Mouse (Mus musculus): ENCODE data around the gene Sh3d19. TPM values are rescaled to one million over a fixed set of nuclear protein-coding genes. Genes with fewer than 3 reads are reported as not detected.

The Sh3d19 gene
- polyA plus RNA-seq, 1 experiment, result 5.7 TPM

- TF ChIP-seq CTCF (IDR thresholded peaks at IDR 0.05; ENCODE audit: control insufficient read depth, insufficient read depth, insufficient read length), result no peak
- TF ChIP-seq MYOG (IDR thresholded peaks at IDR 0.05; ENCODE audit: control insufficient read depth, extremely low read depth, insufficient read length), result no peak
- TF ChIP-seq MAX (IDR thresholded peaks at IDR 0.05), result no peak
- no peak for TF ChIP-seq MYOD1 (IDR thresholded peaks at IDR 0.05; ENCODE audit: control insufficient read depth, insufficient read length, low read depth)
- no peak for TF ChIP-seq CEBPB (IDR thresholded peaks at IDR 0.05; ENCODE audit: low read depth)
- TF ChIP-seq FOSL1 (IDR thresholded peaks at IDR 0.05; ENCODE audit: insufficient read depth, low read length, poor library complexity, severe bottlenecking), result no peak
- no peak for TF ChIP-seq USF1 (IDR thresholded peaks at IDR 0.05; ENCODE audit: low read depth)
- H3K36me3 ChIP-seq (ENCODE audit: control insufficient read depth, insufficient read depth), result no peaks in the 10 kb centered on the region
- no peaks in the 10 kb centered on the region for H3K79me3 ChIP-seq (ENCODE audit: low read depth)
- no peaks in the 10 kb centered on the region for H3K27me3 ChIP-seq (ENCODE audit: control insufficient read depth, insufficient read depth, insufficient read length)
- H3K79me2 ChIP-seq (ENCODE audit: control insufficient read depth, insufficient read depth), result no peaks in the 10 kb centered on the region
- H3K4me3 ChIP-seq (ENCODE audit: insufficient read depth, poor library complexity, severe bottlenecking), result no peak overlapping the region
- no peak overlapping the region for H3ac ChIP-seq (ENCODE audit: control insufficient read depth, insufficient read length, low read depth)
Measured at GRCm38 (mm10) chr3:85984537-85984936, 13.6 kb downstream of the Sh3d19 start.

DNA sequence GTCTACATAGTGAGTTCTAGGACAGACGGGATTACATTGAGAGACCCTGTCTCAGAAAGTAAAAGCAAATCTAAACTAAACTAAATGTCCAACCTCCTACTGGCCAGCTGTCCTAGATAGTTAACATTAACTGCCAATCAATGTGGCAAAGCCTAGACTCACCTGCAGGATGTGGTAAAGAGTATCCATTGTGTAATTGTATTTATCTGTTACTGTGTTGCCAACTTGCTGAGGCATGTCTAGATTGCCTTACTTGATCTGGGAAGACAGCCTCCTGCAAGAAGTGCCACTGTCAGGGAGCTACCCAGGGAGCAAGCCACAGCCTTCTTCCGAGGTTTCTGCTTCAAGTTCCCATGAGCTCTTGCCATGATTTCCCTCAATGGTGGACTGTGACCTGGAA, 16.3 kb downstream of the Sh3d19 start:
- Histone ChIP-seq H3K36me3 (ENCODE audit: control insufficient read depth, insufficient read depth) (no peaks in the 10 kb centered on the region), H3K79me3 (ENCODE audit: low read depth) (no peaks in the 10 kb centered on the region), H3ac (ENCODE audit: control insufficient read depth, insufficient read length, low read depth) (no peak overlapping the region), H3K27me3 (ENCODE audit: control insufficient read depth, insufficient read depth, insufficient read length) (no peaks in the 10 kb centered on the region), H3K4me3 (ENCODE audit: insufficient read depth, poor library complexity, severe bottlenecking) (no peak overlapping the region), H3K79me2 (ENCODE audit: control insufficient read depth, insufficient read depth) (no peaks in the 10 kb centered on the region)
- TF ChIP-seq CEBPB (IDR thresholded peaks at IDR 0.05; ENCODE audit: low read depth) (no peak), USF1 (IDR thresholded peaks at IDR 0.05; ENCODE audit: low read depth) (no peak), FOSL1 (IDR thresholded peaks at IDR 0.05; ENCODE audit: insufficient read depth, low read length, poor library complexity, severe bottlenecking) (no peak), MAX (IDR thresholded peaks at IDR 0.05) (no peak), CTCF (IDR thresholded peaks at IDR 0.05; ENCODE audit: control insufficient read depth, insufficient read depth, insufficient read length) (no peak), MYOD1 (IDR thresholded peaks at IDR 0.05; ENCODE audit: control insufficient read depth, insufficient read length, low read depth) (no peak), MYOG (IDR thresholded peaks at IDR 0.05; ENCODE audit: control insufficient read depth, extremely low read depth, insufficient read length) (no peak)

DNA sequence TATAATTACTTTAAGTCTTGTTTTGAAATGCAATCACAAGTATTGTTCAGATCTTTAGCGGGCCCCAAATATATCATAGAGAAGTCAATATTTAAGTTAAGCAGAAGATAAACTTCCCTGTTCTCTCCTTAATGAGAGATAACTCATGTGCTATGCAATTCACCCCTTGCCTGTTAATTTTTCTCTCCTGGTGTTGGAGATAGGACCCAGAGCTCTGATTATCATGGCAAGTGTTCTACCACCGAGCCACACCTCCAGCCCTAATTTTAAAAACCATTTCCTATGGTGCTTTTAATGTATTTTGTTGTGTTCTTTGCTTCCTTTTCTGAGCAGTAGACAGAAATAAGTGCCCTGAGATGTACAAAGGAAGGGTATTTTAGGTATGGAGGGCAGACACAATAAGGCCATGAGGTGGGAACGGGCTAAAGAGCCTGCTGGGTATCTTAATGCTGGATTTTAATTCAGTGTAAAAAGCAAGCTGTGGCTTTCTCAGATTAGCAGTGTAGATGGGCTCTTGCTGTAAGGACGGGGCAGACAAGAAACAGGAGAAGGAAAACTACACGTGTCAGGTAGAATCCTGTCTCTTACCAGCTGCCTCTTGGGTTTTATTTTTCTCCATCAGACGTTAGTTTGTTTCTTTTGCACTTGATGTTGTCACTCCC, 20.4 kb downstream of the Sh3d19 start:
- TF ChIP-seq MYOD1 (IDR thresholded peaks at IDR 0.05; ENCODE audit: control insufficient read depth, insufficient read length, low read depth), result no peak
- TF ChIP-seq USF1 (IDR thresholded peaks at IDR 0.05; ENCODE audit: low read depth), result no peak
- TF ChIP-seq MYOG (IDR thresholded peaks at IDR 0.05; ENCODE audit: control insufficient read depth, extremely low read depth, insufficient read length), result no peak
- no peak for TF ChIP-seq CEBPB (IDR thresholded peaks at IDR 0.05; ENCODE audit: low read depth)
- TF ChIP-seq FOSL1 (IDR thresholded peaks at IDR 0.05; ENCODE audit: insufficient read depth, low read length, poor library complexity, severe bottlenecking), result no peak
- TF ChIP-seq CTCF (IDR thresholded peaks at IDR 0.05; ENCODE audit: control insufficient read depth, insufficient read depth, insufficient read length), result no peak
- no peak for TF ChIP-seq MAX (IDR thresholded peaks at IDR 0.05)
- no peaks in the 10 kb centered on the region for H3K79me2 ChIP-seq (ENCODE audit: control insufficient read depth, insufficient read depth)
- H3ac ChIP-seq (ENCODE audit: control insufficient read depth, insufficient read length, low read depth), result no peak overlapping the region
- H3K27me3 ChIP-seq (ENCODE audit: control insufficient read depth, insufficient read depth, insufficient read length), result no peaks in the 10 kb centered on the region
- no peaks in the 10 kb centered on the region for H3K36me3 ChIP-seq (ENCODE audit: control insufficient read depth, insufficient read depth)
- H3K79me3 ChIP-seq (ENCODE audit: low read depth), result no peaks in the 10 kb centered on the region
- no peak overlapping the region for H3K4me3 ChIP-seq (ENCODE audit: insufficient read depth, poor library complexity, severe bottlenecking)

- Histone ChIP-seq H3K27me3 (ENCODE audit: control insufficient read depth, insufficient read depth, insufficient read length) (no peaks in the 10 kb centered on the region), H3K36me3 (ENCODE audit: control insufficient read depth, insufficient read depth) (no peaks in the 10 kb centered on the region), H3K79me2 (ENCODE audit: control insufficient read depth, insufficient read depth) (no peaks in the 10 kb centered on the region), H3K4me3 (ENCODE audit: insufficient read depth, poor library complexity, severe bottlenecking) (no peak overlapping the region), H3K79me3 (ENCODE audit: low read depth) (no peaks in the 10 kb centered on the region), H3ac (ENCODE audit: control insufficient read depth, insufficient read length, low read depth) (no peak overlapping the region)
- TF ChIP-seq MYOG (IDR thresholded peaks at IDR 0.05; ENCODE audit: control insufficient read depth, extremely low read depth, insufficient read length), result no peak
- TF ChIP-seq MYOD1 (IDR thresholded peaks at IDR 0.05; ENCODE audit: control insufficient read depth, insufficient read length, low read depth), result no peak
- TF ChIP-seq MAX (IDR thresholded peaks at IDR 0.05), result no peak
- no peak for TF ChIP-seq CTCF (IDR thresholded peaks at IDR 0.05; ENCODE audit: control insufficient read depth, insufficient read depth, insufficient read length)
- TF ChIP-seq FOSL1 (IDR thresholded peaks at IDR 0.05; ENCODE audit: insufficient read depth, low read length, poor library complexity, severe bottlenecking), result no peak
- no peak for TF ChIP-seq USF1 (IDR thresholded peaks at IDR 0.05; ENCODE audit: low read depth)
- no peak for TF ChIP-seq CEBPB (IDR thresholded peaks at IDR 0.05; ENCODE audit: low read depth)
Measured at GRCm38 (mm10) chr3:85991802-85992156, 20.9 kb downstream of the Sh3d19 start.

DNA sequence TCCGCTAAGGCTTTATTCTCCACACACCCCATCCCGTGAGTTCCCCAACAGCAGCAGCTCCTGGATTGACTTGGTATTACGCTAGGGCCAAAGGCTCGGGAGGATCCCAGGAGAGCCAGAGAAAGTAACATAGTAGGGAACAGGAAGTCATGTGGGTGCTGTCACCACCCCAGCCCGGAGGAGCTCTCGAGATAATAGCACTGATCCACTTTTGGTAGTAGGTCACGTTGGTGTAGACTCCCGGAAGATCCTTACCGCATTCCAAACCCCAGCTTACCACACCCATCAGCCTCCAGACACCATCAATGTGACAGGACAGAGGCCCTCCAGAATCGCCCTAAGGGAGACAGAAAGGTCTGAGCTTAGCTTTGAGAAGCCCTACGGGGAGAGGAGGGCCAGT, 22.8 kb downstream of the Sh3d19 start:
- Histone ChIP-seq H3K4me3 (ENCODE audit: insufficient read depth, poor library complexity, severe bottlenecking) (no peak overlapping the region), H3ac (ENCODE audit: control insufficient read depth, insufficient read length, low read depth) (no peak overlapping the region), H3K27me3 (ENCODE audit: control insufficient read depth, insufficient read depth, insufficient read length) (no peaks in the 10 kb centered on the region), H3K79me2 (ENCODE audit: control insufficient read depth, insufficient read depth) (no peaks in the 10 kb centered on the region), H3K36me3 (ENCODE audit: control insufficient read depth, insufficient read depth) (no peaks in the 10 kb centered on the region), H3K79me3 (ENCODE audit: low read depth) (no peaks in the 10 kb centered on the region)
- TF ChIP-seq CEBPB (IDR thresholded peaks at IDR 0.05; ENCODE audit: low read depth) (no peak), MYOG (IDR thresholded peaks at IDR 0.05; ENCODE audit: control insufficient read depth, extremely low read depth, insufficient read length) (no peak), MYOD1 (IDR thresholded peaks at IDR 0.05; ENCODE audit: control insufficient read depth, insufficient read length, low read depth) (no peak), MAX (IDR thresholded peaks at IDR 0.05) (no peak), FOSL1 (IDR thresholded peaks at IDR 0.05; ENCODE audit: insufficient read depth, low read length, poor library complexity, severe bottlenecking) (no peak), USF1 (IDR thresholded peaks at IDR 0.05; ENCODE audit: low read depth) (no peak), CTCF (IDR thresholded peaks at IDR 0.05; ENCODE audit: control insufficient read depth, insufficient read depth, insufficient read length) (no peak)

All from C2C12 (cell line).